Mouse (Mus musculus): Measurements from ENCODE around the gene Zfp94. TPM values are rescaled to one million over a fixed set of nuclear protein-coding genes. Genes with fewer than 3 reads are reported as not detected.

The Zfp94 gene
- polyA plus RNA-seq, 2 experiments = 1.4 to 1.8 TPM

GRCm38 (mm10) chr7:24254633-24255474, 61.6 kb downstream of the Zfp94 start, which contains the start of gene Zfp108:
Gene Zfp108, plus strand, starts transcription at chr7:24254794.
- no peak for TF ChIP-seq EP300 (IDR thresholded peaks at IDR 0.05; ENCODE audit: low read depth)
- peak; percentile 65; the same call in 1 of the 2 replicates for ATAC-seq (ENCODE audit: insufficient read depth)

GRCm38 (mm10) chr7:24253779-24254615, 62.5 kb downstream of the Zfp94 start:
- H3K9ac ChIP-seq (replicated peaks) = no peak overlapping the region

More at GRCm38 (mm10) chr7:24254633-24255474, 61.6 kb downstream of the Zfp94 start, which contains the start of gene Zfp108:
- H3K4me2 ChIP-seq (ENCODE audit: low read depth) = peak within 1 kb of the TSS; percentile 52
- no peaks in the 10 kb centered on the region for H3K36me3 ChIP-seq (replicated peaks; ENCODE audit: control insufficient read depth, insufficient read depth, low read depth)
- DNase-seq (ENCODE audit: low read depth in 3 of 3, low spot score in 3 of 3) = peak; percentile 45 to 53 (median 47)
- no peak within 1 kb of the TSS for H3K27ac ChIP-seq
- H3K4me1 ChIP-seq (replicated peaks; ENCODE audit: control insufficient read depth in 2 of 2, insufficient read depth in 2 of 2, low read length in 1 of 2) = 0 out of 4 replicates have a peak, but pooled peaks cover 0 to 4% of the 10 kb centered on the region in 2 experiments
- H3K27me3 ChIP-seq (ENCODE audit: control insufficient read depth, insufficient read depth, low read length) = no peaks in the 10 kb centered on the region
- H3K9me3 ChIP-seq (ENCODE audit: control insufficient read depth, low read length) = no peaks in the 10 kb centered on the region
- 21% methylated on average over 21 of the region's 21 CpGs for WGBS (ENCODE audit: insufficient replicate concordance)
- peak within 1 kb of the TSS; percentile 37 to 74 for H3K4me3 ChIP-seq (ENCODE audit: insufficient read depth in 1 of 2, low read depth in 2 of 2, low read length in 2 of 2)
- peak within 1 kb of the TSS; percentile 19; the same call in 1 of the 2 replicates for H3K9ac ChIP-seq (replicated peaks)

More at GRCm38 (mm10) chr7:24253779-24254615, 62.5 kb downstream of the Zfp94 start:
- ATAC-seq (ENCODE audit: insufficient read depth) (no peak), DNase-seq (ENCODE audit: low read depth in 3 of 3, low spot score in 3 of 3) (no peak)
- peak overlapping the region in 1 of 2 experiments; percentile 37; a peak in 2 of 4 replicates for H3K4me3 ChIP-seq (ENCODE audit: insufficient read depth in 1 of 2, low read depth in 2 of 2, low read length in 2 of 2)
- H3K36me3 ChIP-seq (replicated peaks; ENCODE audit: control insufficient read depth, insufficient read depth, low read depth) = no peaks in the 10 kb centered on the region
- no peak overlapping the region for H3K27ac ChIP-seq
- H3K4me2 ChIP-seq (ENCODE audit: low read depth) = peak overlapping the region; percentile 52
- H3K9me3 ChIP-seq (ENCODE audit: control insufficient read depth, low read length) = no peaks in the 10 kb centered on the region
- WGBS (ENCODE audit: insufficient replicate concordance) = 49% methylated on average over 9 of the region's 9 CpGs
- no peaks in the 10 kb centered on the region for H3K27me3 ChIP-seq (ENCODE audit: control insufficient read depth, insufficient read depth, low read length)
- H3K4me1 ChIP-seq (replicated peaks; ENCODE audit: control insufficient read depth in 2 of 2, insufficient read depth in 2 of 2, low read length in 1 of 2) = 0 out of 4 replicates have a peak, but pooled peaks cover 0 to 4% of the 10 kb centered on the region in 2 experiments
- no peak for TF ChIP-seq CTCF (IDR thresholded peaks at IDR 0.05; ENCODE audit: low read depth)
- TF ChIP-seq EP300 (IDR thresholded peaks at IDR 0.05; ENCODE audit: low read depth) = no peak

Small RNAs within 50 kb of the gene (microRNA-seq; reads per million reads assigned to microRNA genes)
- not detected for gene Gm27592

Other genes starting within 250 kb of the Zfp94 start
- 7.7 and 9.3 TPM in 2 replicates for gene Zfp180, start 234.7 kb downstream of the Zfp94 start, polyA plus RNA-seq (2012; rRNA removed)
- 8.6 and 10.2 TPM in 2 replicates for gene Zfp180, start 234.7 kb downstream of the Zfp94 start, polyA plus RNA-seq (2014; fragmentation: Nextera tagmentation; extraction: Ambion mirVana)
- gene Zfp112, start 204.4 kb downstream of the Zfp94 start, polyA plus RNA-seq (2012; rRNA removed) = 0.28 and 0.36 TPM in 2 replicates
- 0.22 and 0.29 TPM in 2 replicates for gene Zfp112, start 204.4 kb downstream of the Zfp94 start, polyA plus RNA-seq (2014; fragmentation: Nextera tagmentation; extraction: Ambion mirVana)
- 1.6 and 2.2 TPM in 2 replicates for gene Zfp235, start 182.5 kb downstream of the Zfp94 start, polyA plus RNA-seq (2012; rRNA removed)
- 2.9 and 3.8 TPM in 2 replicates for gene Zfp235, start 182.5 kb downstream of the Zfp94 start, polyA plus RNA-seq (2014; fragmentation: Nextera tagmentation; extraction: Ambion mirVana)
- 0.14 and 0.17 TPM in 2 replicates for gene Zfp114, start 141.6 kb downstream of the Zfp94 start, polyA plus RNA-seq (2012; rRNA removed)
- 0.24 and 0.56 TPM in 2 replicates for gene Zfp114, start 141.6 kb downstream of the Zfp94 start, polyA plus RNA-seq (2014; fragmentation: Nextera tagmentation; extraction: Ambion mirVana)
- gene Zfp111, start 105.2 kb downstream of the Zfp94 start, polyA plus RNA-seq (2012; rRNA removed) = 0.55 and 0.68 TPM in 2 replicates
- gene Zfp111, start 105.2 kb downstream of the Zfp94 start, polyA plus RNA-seq (2014; fragmentation: Nextera tagmentation; extraction: Ambion mirVana) = 1.2 and 1.8 TPM in 2 replicates
- gene Zfp109, start 79.1 kb downstream of the Zfp94 start, polyA plus RNA-seq (2012; rRNA removed) = 0.80 and 0.97 TPM in 2 replicates
- 0.65 and 0.73 TPM in 2 replicates for gene Zfp109, start 79.1 kb downstream of the Zfp94 start, polyA plus RNA-seq (2014; fragmentation: Nextera tagmentation; extraction: Ambion mirVana)
- 0.21 and 0.26 TPM in 2 replicates for gene Zfp108, start 61.9 kb downstream of the Zfp94 start, polyA plus RNA-seq (2012; rRNA removed)
- gene Zfp108, start 61.9 kb downstream of the Zfp94 start, polyA plus RNA-seq (2014; fragmentation: Nextera tagmentation; extraction: Ambion mirVana) = 0.09 and 0.54 TPM in 2 replicates
- gene Zfp93, start 46.2 kb downstream of the Zfp94 start, polyA plus RNA-seq (2012; rRNA removed) = 0.58 and 7.6 TPM in 2 replicates
- 0.75 and 1.3 TPM in 2 replicates for gene Zfp93, start 46.2 kb downstream of the Zfp94 start, polyA plus RNA-seq (2014; fragmentation: Nextera tagmentation; extraction: Ambion mirVana)
- gene Zfp61, start 15.4 kb downstream of the Zfp94 start, polyA plus RNA-seq (2012; rRNA removed) = 2.3 and 2.6 TPM in 2 replicates
- 1.6 and 2.1 TPM in 2 replicates for gene Zfp61, start 15.4 kb downstream of the Zfp94 start, polyA plus RNA-seq (2014; fragmentation: Nextera tagmentation; extraction: Ambion mirVana)
- gene Tescl, start 17.3 kb upstream of the Zfp94 start, polyA plus RNA-seq (2012; rRNA removed) = 0.11 TPM in 1 of 2 replicates, not detected in the other
- gene Tescl, start 17.3 kb upstream of the Zfp94 start, polyA plus RNA-seq (2014; fragmentation: Nextera tagmentation; extraction: Ambion mirVana) = not detected in 2 replicates
- gene Lypd5, start 32.5 kb upstream of the Zfp94 start, polyA plus RNA-seq (2012; rRNA removed) = not detected in 2 replicates
- gene Lypd5, start 32.5 kb upstream of the Zfp94 start, polyA plus RNA-seq (2014; fragmentation: Nextera tagmentation; extraction: Ambion mirVana) = not detected in 2 replicates
- 112 and 113 TPM in 2 replicates for gene Kcnn4, start 53.6 kb upstream of the Zfp94 start, polyA plus RNA-seq (2012; rRNA removed)
- 90.2 and 112 TPM in 2 replicates for gene Kcnn4, start 53.6 kb upstream of the Zfp94 start, polyA plus RNA-seq (2014; fragmentation: Nextera tagmentation; extraction: Ambion mirVana)
- gene Smg9, start 83.0 kb upstream of the Zfp94 start, polyA plus RNA-seq (2012; rRNA removed) = 20.6 and 22.2 TPM in 2 replicates
- 11.2 and 11.8 TPM in 2 replicates for gene Smg9, start 83.0 kb upstream of the Zfp94 start, polyA plus RNA-seq (2014; fragmentation: Nextera tagmentation; extraction: Ambion mirVana)
- not detected in 2 replicates for gene Irgc1, start 135.6 kb upstream of the Zfp94 start, polyA plus RNA-seq (2012; rRNA removed)
- not detected in 2 replicates for gene Irgc1, start 135.6 kb upstream of the Zfp94 start, polyA plus RNA-seq (2014; fragmentation: Nextera tagmentation; extraction: Ambion mirVana)
- 1.7 and 2.1 TPM in 2 replicates for gene Plaur, start 145.8 kb upstream of the Zfp94 start, polyA plus RNA-seq (2012; rRNA removed)
- gene Plaur, start 145.8 kb upstream of the Zfp94 start, polyA plus RNA-seq (2014; fragmentation: Nextera tagmentation; extraction: Ambion mirVana) = 2.7 and 3.5 TPM in 2 replicates
- gene Cadm4, start 165.4 kb upstream of the Zfp94 start, polyA plus RNA-seq (2012; rRNA removed) = 0.43 and 0.48 TPM in 2 replicates
- 0.05 TPM in 1 of 2 replicates, not detected in the other for gene Cadm4, start 165.4 kb upstream of the Zfp94 start, polyA plus RNA-seq (2014; fragmentation: Nextera tagmentation; extraction: Ambion mirVana)
- 3.8 and 4.0 TPM in 2 replicates for gene Zfp428, start 190.3 kb upstream of the Zfp94 start, polyA plus RNA-seq (2012; rRNA removed)
- 2.3 TPM in 2 replicates for gene Zfp428, start 190.3 kb upstream of the Zfp94 start, polyA plus RNA-seq (2014; fragmentation: Nextera tagmentation; extraction: Ambion mirVana)
- gene AC161166.1, start 195.8 kb upstream of the Zfp94 start, polyA plus RNA-seq (2012; rRNA removed) = not detected in 2 replicates
- not detected in 2 replicates for gene AC161166.1, start 195.8 kb upstream of the Zfp94 start, polyA plus RNA-seq (2014; fragmentation: Nextera tagmentation; extraction: Ambion mirVana)
- 1.7 and 1.8 TPM in 2 replicates for gene Irgq, start 214.0 kb upstream of the Zfp94 start, polyA plus RNA-seq (2012; rRNA removed)
- 1.0 and 1.6 TPM in 2 replicates for gene Irgq, start 214.0 kb upstream of the Zfp94 start, polyA plus RNA-seq (2014; fragmentation: Nextera tagmentation; extraction: Ambion mirVana)
- gene Pinlyp, start 229.5 kb upstream of the Zfp94 start, polyA plus RNA-seq (2012; rRNA removed) = not detected in 2 replicates
- not detected in 2 replicates for gene Pinlyp, start 229.5 kb upstream of the Zfp94 start, polyA plus RNA-seq (2014; fragmentation: Nextera tagmentation; extraction: Ambion mirVana)
- 27.8 and 28.8 TPM in 2 replicates for gene Xrcc1, start 229.6 kb upstream of the Zfp94 start, polyA plus RNA-seq (2012; rRNA removed)
- 27.3 and 40.9 TPM in 2 replicates for gene Xrcc1, start 229.6 kb upstream of the Zfp94 start, polyA plus RNA-seq (2014; fragmentation: Nextera tagmentation; extraction: Ambion mirVana)

All from liver, embryonic 14.5 days (tissue).